Mouse (Mus musculus): ENCODE data around the gene 2010111I01Rik. TPM values are rescaled to one million over a fixed set of nuclear protein-coding genes. Genes with fewer than 3 reads are reported as not detected.

The 2010111I01Rik gene
- total and polyA plus RNA-seq, 3 experiments: 84.6 to 101 (median 91.0) TPM

DNA sequence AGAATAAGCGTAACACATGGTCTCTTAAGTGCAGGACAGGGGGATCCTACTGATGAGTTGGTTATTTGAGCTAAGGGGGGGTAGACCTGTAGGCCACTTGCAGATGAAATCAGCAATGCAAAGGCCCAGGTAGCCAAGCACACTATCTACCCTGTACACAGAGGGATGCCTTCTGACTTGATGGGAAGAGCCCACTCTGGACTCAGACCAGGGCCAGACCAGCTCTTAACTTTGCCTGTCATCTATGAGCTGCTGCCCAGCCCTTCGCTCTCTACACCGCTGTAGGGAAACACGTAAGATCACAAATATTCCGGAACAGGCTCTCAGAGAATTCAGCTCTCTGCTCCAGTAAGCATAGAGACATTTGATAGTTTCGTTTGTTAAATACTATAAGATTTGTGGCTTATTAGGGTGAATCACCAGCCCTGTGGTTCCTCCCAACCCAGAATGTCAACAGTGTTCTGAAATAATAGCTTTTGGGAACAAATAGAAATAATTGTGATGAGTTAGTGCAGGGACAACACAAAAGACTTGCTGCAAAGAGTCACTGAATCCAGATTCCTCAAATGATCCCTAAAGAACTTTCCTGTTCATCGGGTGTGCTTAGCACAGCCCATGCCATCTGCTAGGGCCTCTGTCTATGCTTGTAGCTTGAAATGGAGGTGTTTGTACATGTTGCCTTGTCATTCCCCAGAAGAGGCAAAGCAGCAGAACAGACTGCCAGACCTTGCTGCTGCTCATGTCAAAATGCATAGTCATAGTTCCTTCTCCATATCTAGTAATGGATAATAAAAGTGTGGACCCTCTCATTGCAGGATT lies 123.4 kb downstream of the 2010111I01Rik start:
- 94% methylated on average over 7 of the region's 7 CpGs for WGBS
- Histone ChIP-seq H3K4me3 (no peak overlapping the region), H3K36me3 (ENCODE audit: control insufficient read depth, insufficient read depth, low read length) (no peaks in the 10 kb centered on the region; the same call in 1 of the 2 replicates), H3K79me2 (replicated peaks; ENCODE audit: control insufficient read depth, insufficient read depth, low read length) (no peaks in the 10 kb centered on the region), H3K27ac (no peak overlapping the region), H3K4me1 (ENCODE audit: control insufficient read depth, insufficient read depth, low read length) (peaks cover 1% of the 10 kb centered on the region), H3K9ac (ENCODE audit: low read depth, low read length) (no peak overlapping the region), H3K27me3 (ENCODE audit: control insufficient read depth, insufficient read depth, low read length) (no peaks in the 10 kb centered on the region)
- TF ChIP-seq POLR2A (IDR thresholded peaks at IDR 0.05; ENCODE audit: insufficient read depth, low read depth, low read length): no peak
- no peak for TF ChIP-seq EP300 (IDR thresholded peaks at IDR 0.05; ENCODE audit: insufficient read depth, low read depth, low read length)
- no peak for TF ChIP-seq CTCF (IDR thresholded peaks at IDR 0.05)
- DNase-seq: no peak
- intact Hi-C loops (cut with DNase I): no loop called here

DNA sequence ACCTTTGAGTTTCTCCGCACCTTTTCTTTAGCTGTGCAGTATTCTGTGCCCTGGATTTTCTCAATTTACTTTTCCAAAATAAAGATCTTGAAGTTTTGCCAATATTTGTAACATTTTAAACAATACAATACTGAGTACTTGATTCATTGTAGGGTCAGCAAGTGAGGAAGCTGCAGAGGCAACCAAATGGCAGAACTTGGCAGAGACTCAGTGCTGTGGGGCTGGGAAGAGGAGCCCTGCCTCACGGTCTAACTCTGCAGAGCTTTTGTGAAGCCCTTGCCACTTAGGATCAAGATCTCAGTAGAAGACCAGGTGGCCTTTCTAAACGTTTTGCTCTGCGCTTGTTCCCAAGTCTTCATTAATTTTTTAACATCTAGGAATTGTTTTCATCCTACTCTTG lies 124.8 kb downstream of the 2010111I01Rik start:
- TF ChIP-seq CTCF (IDR thresholded peaks at IDR 0.05) (no peak), POLR2A (IDR thresholded peaks at IDR 0.05; ENCODE audit: insufficient read depth, low read depth, low read length) (no peak), EP300 (IDR thresholded peaks at IDR 0.05; ENCODE audit: insufficient read depth, low read depth, low read length) (no peak)
- H3K79me2 ChIP-seq (replicated peaks; ENCODE audit: control insufficient read depth, insufficient read depth, low read length): no peaks in the 10 kb centered on the region
- DNase-seq: no peak
- H3K4me3 ChIP-seq: no peak overlapping the region
- 63% methylated on average over 4 of the region's 4 CpGs for WGBS
- H3K9ac ChIP-seq (ENCODE audit: low read depth, low read length): no peak overlapping the region
- H3K4me1 ChIP-seq (ENCODE audit: control insufficient read depth, insufficient read depth, low read length): peaks cover 9% of the 10 kb centered on the region
- peaks cover 3% of the 10 kb centered on the region for H3K36me3 ChIP-seq (ENCODE audit: control insufficient read depth, insufficient read depth, low read length)
- no peaks in the 10 kb centered on the region for H3K27me3 ChIP-seq (ENCODE audit: control insufficient read depth, insufficient read depth, low read length)
- H3K27ac ChIP-seq: no peak overlapping the region
- intact Hi-C loops (cut with DNase I): no loop called here

GRCm38 (mm10) chr13:63091246-63091645 lies 126.6 kb downstream of the 2010111I01Rik start:
- TF ChIP-seq POLR2A (IDR thresholded peaks at IDR 0.05; ENCODE audit: insufficient read depth, low read depth, low read length) (no peak), CTCF (IDR thresholded peaks at IDR 0.05) (no peak), EP300 (IDR thresholded peaks at IDR 0.05; ENCODE audit: insufficient read depth, low read depth, low read length) (no peak)
- peaks cover 18% of the 10 kb centered on the region for H3K4me1 ChIP-seq (ENCODE audit: control insufficient read depth, insufficient read depth, low read length)
- H3K27me3 ChIP-seq (ENCODE audit: control insufficient read depth, insufficient read depth, low read length): no peaks in the 10 kb centered on the region
- no peak overlapping the region for H3K9ac ChIP-seq (ENCODE audit: low read depth, low read length)
- 76% methylated on average over 2 of the region's 2 CpGs for WGBS
- no peaks in the 10 kb centered on the region for H3K79me2 ChIP-seq (replicated peaks; ENCODE audit: control insufficient read depth, insufficient read depth, low read length)
- H3K36me3 ChIP-seq (ENCODE audit: control insufficient read depth, insufficient read depth, low read length): peaks cover 15% of the 10 kb centered on the region
- intact Hi-C loops (cut with DNase I): loop anchor here (2.0 kb wide), 1 partner anchor 14 kb away; no protein-coding TSS in a partner anchor
- H3K4me3 ChIP-seq: no peak overlapping the region
- no peak overlapping the region for H3K27ac ChIP-seq
- no peak for DNase-seq

DNA sequence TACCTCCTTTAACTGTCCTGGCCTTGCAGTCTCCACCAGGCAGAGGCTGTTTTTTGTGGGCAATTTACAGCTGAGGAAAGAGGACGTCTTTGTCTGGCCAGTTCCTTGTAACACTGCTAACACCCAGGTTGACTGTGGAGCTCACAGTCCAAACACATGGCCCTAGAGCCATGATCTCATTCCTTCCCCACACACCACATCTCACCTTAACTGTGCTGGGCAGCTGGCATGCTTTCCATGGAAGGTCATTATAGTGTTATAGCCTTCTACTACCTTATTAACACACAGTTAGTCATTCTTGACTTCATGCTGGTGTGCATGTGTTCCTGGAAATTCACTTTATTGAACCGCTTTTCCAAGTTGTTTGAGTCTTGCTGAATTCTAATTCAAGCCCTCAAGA lies 127.6 kb downstream of the 2010111I01Rik start:
- Histone ChIP-seq H3K4me1 (ENCODE audit: control insufficient read depth, insufficient read depth, low read length) (peaks cover 23% of the 10 kb centered on the region), H3K79me2 (replicated peaks; ENCODE audit: control insufficient read depth, insufficient read depth, low read length) (no peaks in the 10 kb centered on the region), H3K9ac (ENCODE audit: low read depth, low read length) (no peak overlapping the region), H3K4me3 (no peak overlapping the region), H3K27ac (no peak overlapping the region), H3K36me3 (ENCODE audit: control insufficient read depth, insufficient read depth, low read length) (peaks cover 18% of the 10 kb centered on the region), H3K27me3 (ENCODE audit: control insufficient read depth, insufficient read depth, low read length) (no peaks in the 10 kb centered on the region)
- DNase-seq: no peak
- TF ChIP-seq POLR2A (IDR thresholded peaks at IDR 0.05; ENCODE audit: insufficient read depth, low read depth, low read length) (no peak), CTCF (IDR thresholded peaks at IDR 0.05) (no peak), EP300 (IDR thresholded peaks at IDR 0.05; ENCODE audit: insufficient read depth, low read depth, low read length) (no peak)
- 96% methylated on average over 2 of the region's 2 CpGs for WGBS
- intact Hi-C loops (cut with DNase I): loop anchor here (2.0 kb wide), 1 partner anchor 47 kb away; no protein-coding TSS in a partner anchor

GRCm38 (mm10) chr13:63092874-63093273 lies 128.2 kb downstream of the 2010111I01Rik start:
- no peak overlapping the region for H3K4me3 ChIP-seq
- H3K9ac ChIP-seq (ENCODE audit: low read depth, low read length): no peak overlapping the region
- intact Hi-C loops (cut with DNase I): loop anchor here (2.0 kb wide), 1 partner anchor 48 kb away; no protein-coding TSS in a partner anchor
- TF ChIP-seq CTCF (IDR thresholded peaks at IDR 0.05) (no peak), POLR2A (IDR thresholded peaks at IDR 0.05; ENCODE audit: insufficient read depth, low read depth, low read length) (no peak), EP300 (IDR thresholded peaks at IDR 0.05; ENCODE audit: insufficient read depth, low read depth, low read length) (no peak)
- H3K4me1 ChIP-seq (ENCODE audit: control insufficient read depth, insufficient read depth, low read length): peaks cover 25% of the 10 kb centered on the region
- H3K27ac ChIP-seq: no peak overlapping the region
- H3K27me3 ChIP-seq (ENCODE audit: control insufficient read depth, insufficient read depth, low read length): no peaks in the 10 kb centered on the region
- WGBS: 95% methylated on average over 2 of the region's 2 CpGs
- no peaks in the 10 kb centered on the region for H3K79me2 ChIP-seq (replicated peaks; ENCODE audit: control insufficient read depth, insufficient read depth, low read length)
- H3K36me3 ChIP-seq (ENCODE audit: control insufficient read depth, insufficient read depth, low read length): peaks cover 21% of the 10 kb centered on the region
- DNase-seq: no peak

GRCm38 (mm10) chr13:63093636-63094035 lies 128.9 kb downstream of the 2010111I01Rik start:
- Histone ChIP-seq H3K79me2 (replicated peaks; ENCODE audit: control insufficient read depth, insufficient read depth, low read length) (no peaks in the 10 kb centered on the region), H3K4me3 (no peak overlapping the region), H3K4me1 (ENCODE audit: control insufficient read depth, insufficient read depth, low read length) (peaks cover 27% of the 10 kb centered on the region), H3K36me3 (ENCODE audit: control insufficient read depth, insufficient read depth, low read length) (peaks cover 21% of the 10 kb centered on the region), H3K27ac (no peak overlapping the region; the same call in 1 of the 2 replicates), H3K27me3 (ENCODE audit: control insufficient read depth, insufficient read depth, low read length) (no peaks in the 10 kb centered on the region), H3K9ac (ENCODE audit: low read depth, low read length) (no peak overlapping the region)
- intact Hi-C loops (cut with DNase I): loop anchor here (2.0 kb wide), 1 partner anchor 49 kb away; no protein-coding TSS in a partner anchor
- WGBS: 95% methylated on average over 6 of the region's 6 CpGs
- TF ChIP-seq POLR2A (IDR thresholded peaks at IDR 0.05; ENCODE audit: insufficient read depth, low read depth, low read length) (no peak), EP300 (IDR thresholded peaks at IDR 0.05; ENCODE audit: insufficient read depth, low read depth, low read length) (no peak), CTCF (IDR thresholded peaks at IDR 0.05) (no peak)
- no peak for DNase-seq

All from heart, adult 2 months (tissue).